Mouse (Mus musculus) cerebellum, adult 9-10 months (tissue): ENCODE measurements around the gene Timm9.
A peak's percentile ranks its signal among the peaks of the same experiment; 100 is the strongest.
"Not testable (repeated sequence)": the region's sequence is repeated elsewhere in the genome, so short reads cannot be mapped to it uniquely, and the experiment has no call there.

Source experiments
- DNase-seq: peaks from one replicate; pipeline ENCODE4 v3.0.0; 2022

Timm9 gene

DNA sequence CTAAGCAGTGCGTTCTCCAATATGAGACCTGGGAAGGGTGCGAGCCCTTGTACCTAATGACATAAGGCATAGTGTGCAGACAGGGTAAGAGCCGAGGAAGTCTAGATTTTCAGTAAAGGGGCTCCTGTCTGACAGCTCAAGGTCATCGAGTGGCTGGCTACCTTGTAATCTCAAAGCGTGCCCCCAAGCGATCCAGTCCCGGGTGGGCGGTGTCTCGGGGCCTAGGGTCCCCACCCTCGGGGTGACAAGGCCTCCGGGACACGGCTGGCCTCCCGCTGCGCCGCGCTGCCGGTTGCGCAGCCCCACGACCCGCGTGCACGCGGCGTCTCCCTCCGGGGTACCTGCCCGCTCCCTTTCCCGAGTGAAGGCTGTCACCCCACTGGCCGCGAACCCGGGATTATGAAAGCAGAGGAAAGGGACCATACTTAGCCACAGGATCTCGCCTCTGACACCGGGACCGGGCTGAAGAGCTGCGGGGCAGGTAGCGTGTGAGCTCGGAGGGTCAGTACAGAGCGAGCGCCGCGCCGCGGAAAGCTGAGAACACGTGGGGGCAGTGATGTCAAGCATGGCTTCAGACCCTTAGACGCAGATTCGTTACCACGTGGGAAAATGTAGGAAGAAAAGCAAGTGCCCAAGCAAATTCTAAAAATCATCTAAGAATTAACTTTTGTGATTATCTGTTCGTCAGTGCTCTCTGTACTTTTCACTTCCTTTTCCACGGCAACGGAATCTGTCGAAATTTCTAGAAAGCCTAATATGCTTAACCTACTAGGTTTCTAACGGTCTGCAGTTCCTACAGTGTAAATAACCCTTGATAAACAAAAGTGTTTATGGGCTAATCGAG, at the start of gene Timm9, which contains the start of gene 2700049A03Rik:
Timm9 (minus strand) TSS at position 555 of the 844 bp plus-strand sequence.
2700049A03Rik (plus strand) TSS at position 719 of the 844 bp plus-strand sequence.
- DNase-seq, result peak; percentile 89

DNA sequence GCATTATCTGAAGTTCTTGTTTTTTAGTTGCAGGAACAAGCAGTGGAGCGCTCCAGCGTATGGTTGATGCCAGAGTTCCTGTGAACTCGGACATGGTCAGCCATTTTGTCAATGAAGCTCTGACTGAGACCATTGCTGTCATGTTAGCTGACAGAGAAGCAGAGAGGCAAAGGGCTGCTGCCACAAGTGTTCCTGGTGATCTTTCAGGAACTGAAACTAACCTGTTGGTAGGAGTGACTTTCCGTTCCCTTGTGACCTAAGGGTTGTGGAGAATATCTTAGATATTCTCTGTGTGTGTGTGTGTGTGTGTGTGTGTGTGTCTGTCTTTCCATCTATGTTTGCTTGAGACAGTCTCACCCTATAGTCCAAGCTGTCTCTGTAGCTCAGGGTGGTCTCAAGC, 47.9 kb upstream of the Timm9 start:
- no peak for DNase-seq

DNA sequence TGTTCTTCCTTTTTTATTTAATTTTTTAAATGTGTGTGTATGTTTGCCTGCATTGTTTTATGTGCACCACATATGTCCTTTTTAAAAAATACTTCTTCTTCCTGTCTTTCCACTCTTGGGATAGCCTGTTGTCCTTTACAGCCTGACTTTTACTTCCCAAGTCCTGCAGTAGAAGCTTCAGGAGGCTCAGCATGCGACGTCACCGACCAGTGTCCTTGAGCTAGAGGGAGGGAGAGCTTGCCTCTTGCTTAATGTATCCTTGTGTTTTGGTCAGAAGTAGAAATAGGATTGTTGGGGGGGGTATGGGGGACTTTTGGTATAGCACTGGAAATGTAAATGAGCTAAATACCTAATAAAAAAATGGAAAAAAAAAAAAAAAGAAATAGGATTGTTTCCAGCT, 47.3 kb upstream of the Timm9 start:
- DNase-seq, result no peak

DNA sequence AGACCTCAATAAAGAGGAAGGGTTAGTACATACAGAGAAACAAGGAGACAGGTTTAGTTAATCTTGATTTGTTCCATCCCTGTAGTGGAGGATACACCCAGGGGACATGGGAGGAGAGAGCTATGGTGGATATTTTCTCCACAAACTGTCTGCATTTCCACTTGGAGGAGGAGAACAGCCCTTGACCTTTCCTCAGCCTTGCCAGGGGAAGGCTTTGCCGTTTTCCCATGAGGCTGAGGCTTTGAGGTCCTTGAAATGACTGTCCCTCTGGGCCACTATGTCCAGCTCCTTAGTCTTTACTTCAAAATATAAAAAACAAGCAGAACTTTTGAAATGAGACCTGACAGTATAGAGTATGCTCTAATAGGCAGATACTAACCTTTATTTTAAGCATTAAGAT, 33.4 kb upstream of the Timm9 start:
- no peak for DNase-seq

DNA sequence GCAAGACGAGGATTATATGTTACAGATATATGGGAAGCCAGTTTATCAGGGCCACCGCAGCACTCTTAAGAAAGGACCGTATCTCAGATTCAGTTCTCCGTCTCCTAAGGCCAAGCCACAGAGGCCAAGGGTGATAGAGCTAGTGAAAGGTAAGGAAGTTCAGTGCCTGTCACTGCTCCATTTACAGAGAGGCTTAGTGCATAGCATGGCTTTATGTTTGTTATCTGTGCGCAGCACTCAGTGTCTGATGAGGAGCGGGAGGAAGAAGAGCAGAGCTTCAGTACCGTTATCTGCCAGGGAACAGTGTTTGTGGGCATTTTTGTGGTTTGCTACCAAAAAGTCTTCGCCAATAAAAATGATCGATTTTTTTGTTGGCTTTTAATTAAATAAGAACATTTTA, 27.9 kb upstream of the Timm9 start:
- no peak for DNase-seq

DNA sequence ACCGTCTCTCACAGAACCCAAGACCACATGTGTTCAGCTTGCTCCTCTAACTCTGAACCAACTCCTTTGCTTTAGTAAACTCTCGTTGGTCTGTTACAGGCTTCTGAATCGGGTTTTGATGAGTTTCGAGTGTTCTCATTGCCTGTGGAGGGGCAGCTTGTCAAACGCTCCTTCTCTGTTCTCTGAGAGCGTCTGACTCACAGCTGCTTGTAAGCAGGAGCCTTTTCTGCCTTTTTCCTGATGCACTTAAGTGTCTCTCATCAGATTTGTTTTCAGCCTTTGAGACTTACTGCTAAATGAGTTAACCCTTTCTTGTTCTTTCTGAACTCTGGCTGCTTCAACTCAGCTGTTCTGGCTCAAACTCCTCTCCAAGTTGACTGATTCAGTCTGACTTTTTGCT, 21.5 kb upstream of the Timm9 start:
- no peak for DNase-seq

DNA sequence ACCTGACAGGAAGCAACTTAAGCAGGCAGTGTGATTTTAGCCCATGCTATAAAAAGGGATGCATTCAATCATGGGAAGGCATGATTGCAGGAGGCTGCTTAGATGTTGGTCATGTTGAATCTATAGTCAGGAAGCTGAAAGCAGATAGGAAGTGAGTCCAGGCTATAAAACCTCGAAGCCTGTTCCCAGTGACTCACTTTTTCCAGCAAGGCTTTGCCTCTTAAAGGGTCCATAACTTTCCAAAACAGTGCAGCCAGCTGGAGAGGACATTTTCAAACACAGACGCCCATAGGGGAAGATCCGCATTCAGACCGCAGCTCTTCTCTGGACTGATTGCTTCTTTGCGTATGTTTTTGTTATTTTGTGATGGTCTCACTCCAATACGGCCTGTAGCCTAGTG, 18.5 kb upstream of the Timm9 start:
- DNase-seq, result no peak

DNA sequence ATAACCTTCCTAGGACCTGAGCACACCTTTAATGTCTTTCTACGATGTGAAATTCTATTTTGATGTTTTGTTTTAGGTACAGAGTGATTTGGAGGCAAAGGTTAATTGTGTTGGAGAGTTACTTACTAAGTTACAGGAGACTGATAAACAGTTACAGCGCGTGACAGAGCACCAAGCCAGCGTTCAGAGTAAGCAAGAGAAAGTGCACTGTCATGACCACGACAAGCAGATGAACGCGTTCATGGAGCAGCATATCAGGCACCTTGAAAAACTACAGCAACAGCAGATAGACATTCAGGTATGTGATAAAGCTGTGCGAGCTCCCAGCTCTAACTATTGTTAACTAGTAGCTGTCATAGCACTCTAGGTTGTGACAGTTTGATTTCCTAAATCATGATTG, 13.7 kb upstream of the Timm9 start:
- no peak for DNase-seq

DNA sequence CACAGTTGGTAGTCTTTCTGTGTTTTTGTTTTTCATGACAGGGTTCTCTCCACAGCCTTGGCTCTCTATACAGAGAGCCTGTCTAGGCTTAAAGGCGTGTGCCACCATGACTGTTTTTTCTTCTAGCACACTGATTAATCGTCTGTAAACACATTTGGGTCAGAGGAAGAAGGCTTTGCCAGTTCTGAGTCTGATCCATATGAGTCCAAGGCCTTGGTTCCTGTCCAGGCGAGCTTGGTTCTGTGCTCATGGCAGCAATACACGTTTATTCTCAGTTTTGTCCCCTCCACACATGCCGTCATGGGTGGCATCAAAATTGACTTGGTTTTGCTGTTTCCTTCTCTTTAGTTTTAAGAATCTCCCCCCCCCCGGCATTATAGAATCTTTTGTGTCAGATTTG, 13.0 kb upstream of the Timm9 start:
- no peak for DNase-seq

DNA sequence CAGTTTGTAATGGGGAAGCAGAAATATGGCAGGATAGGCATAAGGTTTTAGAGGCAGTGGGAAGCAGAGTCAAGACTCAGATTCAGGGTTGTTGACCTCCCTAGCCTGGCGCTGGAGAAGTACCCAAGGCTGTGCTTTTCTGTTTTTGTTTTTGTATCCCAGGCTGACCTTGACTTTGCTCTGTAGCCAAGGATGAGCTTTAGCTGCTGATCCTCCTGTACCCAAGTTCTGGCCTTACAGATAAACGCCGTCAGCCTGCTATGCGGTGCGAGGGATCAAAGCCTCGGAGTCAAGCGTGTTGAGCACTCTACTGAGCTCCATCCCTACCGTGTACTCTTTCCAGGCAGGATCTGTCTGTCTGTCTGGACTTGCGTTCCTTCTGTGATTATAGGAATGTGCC, 12.3 kb upstream of the Timm9 start:
- DNase-seq, result no peak

DNA sequence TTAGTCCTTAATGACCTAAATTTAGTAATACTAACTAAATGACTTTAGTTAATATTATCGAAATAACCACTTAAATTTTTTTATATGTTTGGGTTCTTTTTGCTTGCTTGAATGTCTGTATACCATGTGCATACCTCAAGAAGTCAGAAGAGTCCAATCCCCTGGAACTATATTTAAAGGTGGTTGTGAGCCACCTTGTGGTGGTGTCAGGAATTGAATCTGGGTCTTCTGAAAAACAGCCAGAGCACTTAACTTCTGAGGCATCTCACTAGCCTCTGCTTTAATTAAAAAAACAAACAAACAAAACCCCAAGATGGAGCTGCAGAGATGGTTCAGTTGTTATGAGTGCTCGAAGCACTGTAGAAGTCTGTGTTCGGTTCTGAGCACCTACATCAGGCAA, 11.2 kb upstream of the Timm9 start:
- DNase-seq, result peak; percentile 64

DNA sequence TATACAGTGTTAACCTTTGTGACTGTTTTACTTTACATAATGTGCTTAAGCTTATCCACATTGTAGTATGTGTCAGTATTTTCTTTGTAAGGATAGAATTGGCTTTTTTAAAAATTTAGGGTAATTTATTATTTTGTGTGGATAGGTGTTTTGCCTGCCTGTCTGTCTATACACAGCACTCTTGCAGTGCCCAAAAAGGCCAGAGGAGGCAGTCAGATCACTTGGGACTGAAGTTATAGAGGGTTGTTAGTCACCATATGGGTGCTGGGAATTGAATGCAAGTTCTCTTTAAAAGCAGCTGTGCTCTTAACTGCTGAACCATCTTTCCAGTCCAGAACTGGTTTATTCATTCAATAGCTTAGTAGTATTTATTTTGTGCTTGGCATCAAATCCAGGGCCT, 4.7 kb upstream of the Timm9 start:
- no peak for DNase-seq

DNA sequence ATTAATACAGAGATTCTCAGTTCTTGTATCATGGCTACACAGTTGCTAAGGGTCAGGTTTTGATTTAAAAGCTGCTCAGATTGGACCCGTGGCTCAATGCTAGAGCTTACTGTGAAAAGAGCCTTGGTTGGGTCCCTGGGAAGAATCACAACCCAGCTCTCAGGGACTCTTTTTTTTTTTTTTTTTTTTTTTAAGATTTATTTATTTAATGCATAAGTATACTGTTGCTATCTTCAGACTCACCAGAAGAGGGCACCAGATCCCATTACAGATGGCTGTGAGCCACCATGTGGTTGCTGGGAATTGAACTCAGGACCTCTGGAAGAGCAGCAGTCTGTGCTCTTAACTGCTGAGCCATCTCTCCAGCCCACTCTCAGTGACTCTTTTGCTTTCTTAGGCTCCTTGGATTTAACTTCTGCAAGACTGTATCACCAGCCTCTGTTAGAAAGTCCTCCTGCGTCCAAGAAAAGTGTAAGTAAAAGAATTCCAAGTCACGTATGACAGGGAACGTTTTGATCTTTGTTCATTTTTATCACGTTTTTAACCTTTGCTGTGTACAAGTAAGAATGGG, 2.9 kb upstream of the Timm9 start:
- no peak for DNase-seq

DNA sequence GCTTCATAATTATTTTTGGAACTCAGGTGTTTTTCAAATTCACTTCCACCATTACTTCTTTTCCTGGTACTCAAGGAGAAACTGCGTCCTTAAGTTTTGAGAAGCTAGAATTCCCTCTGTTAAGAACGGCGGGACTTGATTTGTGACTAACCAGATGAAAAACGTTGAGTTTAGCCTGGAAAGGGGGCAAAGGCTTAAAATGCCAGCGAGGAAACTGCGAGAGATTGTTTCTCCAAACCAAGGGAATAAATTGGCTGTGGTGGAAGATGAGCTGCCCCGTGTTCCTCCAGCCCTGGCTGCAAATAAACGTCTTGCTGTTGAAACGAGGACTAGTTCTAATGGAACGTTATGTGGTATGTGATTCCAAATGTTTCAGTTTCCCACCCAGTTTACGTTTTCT, 1.2 kb upstream of the Timm9 start:
- peak; percentile 30 for DNase-seq

DNA sequence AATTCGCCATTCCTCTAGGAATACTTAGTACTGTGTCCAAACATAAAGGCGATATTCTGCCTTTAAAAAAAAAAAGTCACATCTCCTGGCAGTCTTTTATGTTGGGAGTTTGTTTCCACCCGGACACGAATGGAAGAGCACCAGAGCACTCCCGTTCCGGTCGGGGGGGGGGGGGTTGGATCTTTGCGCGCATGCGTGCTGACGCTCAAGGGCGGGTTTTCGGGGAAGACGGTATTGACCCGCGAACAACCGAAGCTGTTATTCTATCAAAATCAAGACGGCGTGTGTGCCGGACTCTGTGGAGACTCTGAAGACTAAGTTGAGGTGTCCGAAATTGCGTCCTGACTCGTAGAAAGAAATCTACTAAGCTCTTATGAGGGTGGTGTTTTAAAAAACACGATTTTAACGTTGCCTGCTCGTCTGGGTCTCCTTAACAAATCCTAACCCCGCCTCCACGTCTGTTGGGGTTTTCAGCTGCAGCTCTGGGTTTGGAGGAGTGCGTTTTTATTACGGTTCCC, 549 bp upstream of the Timm9 start:
- DNase-seq, result peak; percentile 83

DNA sequence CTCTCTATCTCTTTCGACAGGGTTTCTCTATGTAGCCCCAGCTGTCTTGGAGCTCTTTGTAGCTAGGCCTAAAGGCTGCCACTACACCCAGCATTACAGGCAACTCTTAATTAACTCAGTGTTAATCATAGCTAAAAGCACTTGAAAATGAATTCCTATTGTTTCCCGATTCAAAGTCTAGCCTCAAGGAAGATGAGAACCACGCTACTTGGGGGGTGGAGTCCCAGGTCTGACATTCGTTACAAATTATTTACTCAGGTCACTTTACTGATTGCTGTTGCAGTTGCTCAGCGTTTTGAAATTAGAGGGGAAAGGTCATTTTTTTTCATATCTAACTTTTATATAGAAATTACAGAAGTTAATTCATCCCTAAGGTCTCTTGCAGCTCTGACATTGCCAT, 903 bp downstream of the Timm9 start:
- DNase-seq, result peak; percentile 30

DNA sequence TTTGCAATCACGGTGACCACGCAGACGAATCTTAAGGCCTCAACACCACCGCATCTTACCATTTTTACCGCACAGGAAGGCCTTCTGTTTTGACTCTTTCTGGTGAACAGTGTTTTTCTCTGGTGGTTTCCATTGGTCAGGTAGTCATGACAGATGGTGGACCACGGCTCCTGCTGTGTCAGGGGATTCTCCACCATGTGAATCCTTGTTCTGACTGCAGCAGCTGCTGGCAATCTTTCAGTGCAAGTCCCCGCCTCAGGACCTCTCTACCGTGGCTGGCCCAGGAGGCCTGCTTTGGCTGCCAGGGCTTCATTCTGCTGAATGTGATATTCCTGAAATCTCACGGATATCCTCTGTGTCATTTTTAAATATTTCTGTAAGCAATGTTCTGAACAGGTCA, 13.2 kb downstream of the Timm9 start:
- peak; percentile 90 for DNase-seq

DNA sequence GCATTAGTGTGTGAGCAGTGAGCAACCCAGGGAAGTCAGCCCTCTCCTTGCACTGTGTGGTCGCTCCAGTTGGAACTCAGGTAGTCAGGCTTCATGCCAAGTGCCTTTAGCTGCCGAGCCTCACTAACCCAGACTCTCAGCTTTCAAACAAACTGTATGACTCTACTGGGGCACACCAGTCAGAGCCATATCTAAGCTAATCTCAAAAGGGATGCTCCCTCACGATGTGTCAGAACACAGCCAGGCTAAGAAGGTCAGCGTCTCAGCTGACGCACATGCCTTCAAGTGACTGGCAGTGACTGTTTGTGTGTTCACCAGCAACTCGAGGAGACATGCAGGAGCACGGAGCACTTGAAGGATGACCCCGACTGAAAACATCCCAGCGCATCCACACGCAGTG, 13.8 kb downstream of the Timm9 start:
- DNase-seq, result peak; percentile 25

DNA sequence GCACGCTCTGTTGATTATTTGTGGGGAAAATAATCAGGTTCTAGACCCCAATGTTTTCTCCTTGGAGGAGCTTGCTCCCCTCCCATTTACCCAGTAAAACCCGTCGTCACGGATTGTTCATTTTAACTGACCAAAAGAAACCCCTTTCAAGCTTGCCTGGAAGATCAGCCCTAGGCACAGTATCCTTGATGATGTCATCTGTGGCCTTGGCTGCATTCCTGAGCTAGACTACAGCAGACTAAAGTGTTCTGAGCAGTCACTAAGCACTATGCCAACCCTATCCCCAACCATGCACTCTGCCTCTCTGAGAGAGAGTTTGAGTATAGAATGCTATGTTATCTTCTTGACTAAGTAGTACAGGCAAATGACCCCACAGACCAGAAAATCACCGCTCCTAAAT, 20.1 kb downstream of the Timm9 start:
- no peak for DNase-seq

DNA sequence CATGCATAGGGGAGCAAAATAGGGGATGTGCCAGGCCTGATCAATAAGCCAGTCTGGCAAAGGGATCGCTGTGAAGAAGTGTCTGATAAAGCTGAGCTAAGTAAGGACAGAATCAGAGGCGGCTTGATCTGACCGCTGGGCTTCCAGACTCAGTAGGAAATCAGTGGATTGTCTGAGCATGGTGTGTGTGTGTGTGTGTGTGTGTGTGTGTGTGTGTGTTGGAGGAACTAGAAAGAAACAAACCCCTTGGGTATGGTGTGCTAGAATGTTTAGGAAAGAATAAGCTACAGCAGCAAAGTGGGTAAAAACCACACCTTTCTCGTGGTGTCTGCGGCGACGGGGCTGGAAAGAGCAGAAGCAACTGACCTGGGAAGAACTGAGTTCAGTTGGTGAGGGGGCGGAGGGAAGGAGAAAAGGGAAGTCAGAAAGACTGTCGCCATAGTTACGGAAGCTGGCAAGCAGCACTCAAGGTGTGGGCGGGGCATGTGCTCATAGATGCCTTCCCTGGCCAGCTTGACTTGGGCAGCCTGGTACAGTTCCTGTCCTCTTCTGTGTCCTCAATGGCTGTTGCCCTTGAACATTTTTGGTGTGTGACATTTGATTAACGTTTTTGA, 22.7 kb downstream of the Timm9 start:
- DNase-seq, result no peak

DNA sequence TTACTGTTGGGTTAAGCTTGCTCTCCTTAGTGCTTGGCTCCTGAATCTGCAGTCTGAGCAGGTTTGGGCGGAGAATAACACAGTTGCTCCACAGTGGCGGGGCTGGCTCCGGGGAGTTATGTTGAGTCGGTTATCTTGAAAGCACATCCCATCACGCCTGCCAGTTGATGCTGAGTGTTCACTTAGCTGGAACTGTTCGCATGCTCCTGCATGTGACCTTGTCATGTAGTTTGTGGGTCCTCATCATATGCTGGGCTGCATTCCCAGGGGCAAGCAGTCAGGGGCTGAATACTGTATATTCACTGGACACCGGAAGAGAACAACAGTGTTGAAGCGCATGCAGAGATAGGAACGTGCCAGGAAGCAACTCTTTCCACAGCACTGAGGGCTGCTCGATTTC, 23.4 kb downstream of the Timm9 start:
- no peak for DNase-seq

DNA sequence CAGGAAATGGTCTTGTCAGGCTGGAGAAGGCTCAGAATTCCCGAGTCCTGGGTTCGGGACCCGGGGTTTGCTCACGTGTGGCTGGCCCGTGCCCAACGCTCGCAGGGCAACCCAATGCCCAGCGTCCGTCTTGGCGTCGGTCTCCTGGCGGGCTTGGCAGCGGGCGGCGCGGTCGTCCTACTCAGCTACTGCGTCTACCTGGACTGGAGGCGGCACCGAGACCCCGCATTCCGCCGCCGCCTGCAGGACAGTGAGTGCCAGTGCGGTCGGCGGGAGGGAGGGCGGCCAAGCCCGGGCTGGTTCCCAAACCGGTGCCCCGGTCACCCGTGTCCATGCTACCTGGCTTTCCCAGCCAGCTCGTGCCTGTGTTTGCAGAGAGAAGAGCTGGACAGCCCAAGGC, 25.2 kb downstream of the Timm9 start, which contains the start of gene Tomm20l:
Tomm20l (plus strand) TSS at position 98 of the 400 bp plus-strand sequence.
- peak; percentile 32 for DNase-seq

DNA sequence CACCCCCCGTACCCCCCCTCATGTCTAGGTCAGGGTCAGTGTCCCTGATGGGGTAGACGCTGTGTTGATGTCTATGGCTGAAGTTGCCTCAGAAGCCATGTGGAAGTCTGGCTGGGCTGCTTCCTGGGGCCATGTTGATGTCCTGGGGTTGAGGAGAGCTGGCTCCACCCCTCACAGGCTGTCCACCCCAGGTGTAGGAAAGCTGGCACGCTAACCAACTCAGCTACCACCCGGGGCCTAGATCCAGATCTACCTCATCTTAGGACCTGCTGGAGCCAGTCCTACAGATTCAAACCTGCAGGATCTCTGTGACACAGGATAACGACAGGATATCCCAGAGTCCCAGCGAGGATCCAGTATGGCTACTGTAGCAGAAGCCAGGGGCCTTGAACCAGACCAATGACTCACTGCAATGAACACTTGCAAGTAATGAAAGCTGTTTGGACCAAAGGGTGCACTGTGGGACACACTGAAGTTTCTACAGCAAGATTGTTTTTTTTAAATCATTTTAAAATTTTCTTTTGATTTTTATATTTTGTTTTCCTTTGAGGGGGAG, 29.2 kb downstream of the Timm9 start:
- no peak for DNase-seq

DNA sequence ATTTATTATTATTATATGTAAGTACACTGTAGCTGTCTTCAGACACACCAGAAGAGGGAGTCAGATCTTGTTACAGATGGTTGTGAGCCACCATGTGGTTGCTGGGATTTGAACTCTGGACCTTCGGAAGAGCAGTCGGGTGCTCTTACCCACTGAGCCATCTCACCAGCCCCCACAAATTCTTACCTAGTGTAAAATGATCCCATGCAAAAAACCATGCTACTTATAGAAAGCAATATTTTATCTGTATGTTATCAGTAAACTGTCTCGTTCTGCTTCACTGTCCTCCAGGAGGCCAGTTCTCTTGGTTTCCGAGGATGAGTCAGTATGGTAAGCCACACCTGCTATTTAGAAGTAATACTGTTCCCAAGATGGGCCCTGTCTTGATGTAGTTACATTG, 32.2 kb downstream of the Timm9 start:
- not testable (repeated sequence) for DNase-seq
